Mouse (Mus musculus) gastrocnemius, postnatal 36 days (tissue): ENCODE measurements at regions not wholly inside any gene's neighbourhood (a gene's known extent, or its start where the extent isn't known, plus 50 kb on each side); places are given as distances from the start of the nearest gene placed in this dataset.

Experiments used
- DNase-seq, 2 experiments: peaks; one replicate each; pipeline ENCODE4 v3.0.0; 2022
- intact Hi-C: fragments of 180-260 bp; cut with DNase I; formaldehyde crosslinking; loops from one replicate; pipeline ENCODE4 v1.15.1; 2025

DNA sequence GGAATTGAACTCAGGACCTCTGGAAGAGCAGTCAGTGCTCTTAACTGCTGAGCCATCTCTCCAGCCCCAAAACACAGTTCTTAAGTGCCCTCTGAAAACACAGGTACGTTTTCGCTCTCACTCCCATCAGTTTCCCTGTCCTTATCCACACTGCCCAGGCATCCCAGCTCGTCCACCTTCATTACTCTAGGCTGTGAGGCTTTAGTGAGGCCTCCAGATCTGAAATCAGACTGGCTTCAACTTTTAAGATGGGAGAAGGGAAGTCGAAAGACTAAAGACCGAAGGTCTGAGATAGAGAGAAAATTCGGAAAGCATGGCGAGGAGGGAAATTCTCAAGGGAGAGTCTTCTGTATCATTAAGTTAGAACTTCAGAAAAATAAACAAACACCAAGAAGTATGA lies 54.8 kb upstream of the Tet2 start:
- intact Hi-C loops = loop anchor here (5.0 kb wide), 1 partner anchor 68 kb away; no protein-coding TSS in a partner anchor

DNA sequence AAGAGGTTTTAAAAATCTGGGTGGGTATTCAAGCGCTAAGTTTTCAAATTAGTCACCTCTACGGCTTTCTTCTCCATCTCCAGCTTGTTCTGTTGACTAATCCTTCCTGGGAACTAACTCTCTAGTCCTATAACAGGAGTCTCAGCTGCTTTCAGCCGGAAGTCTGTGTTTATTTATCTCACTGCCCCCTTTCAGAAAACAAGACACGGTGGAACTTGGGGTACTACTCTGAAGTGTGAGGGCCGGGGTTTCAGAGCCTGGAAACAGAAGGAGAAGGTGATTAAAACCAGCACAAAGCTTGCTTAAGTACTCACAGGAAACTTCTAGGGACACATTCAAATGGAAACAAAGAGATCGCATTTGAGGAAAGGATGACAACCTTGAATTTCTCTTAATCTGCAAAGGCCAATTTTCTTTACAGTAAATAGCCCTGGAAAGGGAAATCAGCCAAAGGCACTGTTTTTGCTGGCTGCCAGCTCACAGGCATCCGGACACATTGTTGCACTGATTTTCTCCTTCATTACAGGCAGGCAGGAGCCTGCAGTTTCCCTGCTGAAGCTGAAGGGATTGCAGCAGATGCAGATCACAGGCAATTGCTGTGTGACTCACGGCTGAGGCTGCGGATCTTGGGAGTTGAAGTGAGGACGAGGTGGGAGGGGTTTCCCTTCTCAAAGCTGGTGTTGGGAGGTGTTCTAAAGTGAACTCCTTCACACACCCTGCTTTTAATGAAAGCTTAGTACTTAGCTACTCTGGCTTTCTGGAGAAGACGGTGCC lies 55.7 kb upstream of the Tet2 start:
- intact Hi-C loops = no loop called here

More for the DNA sequence above, 54.8 kb upstream of the Tet2 start:
- no peak for DNase-seq

DNA sequence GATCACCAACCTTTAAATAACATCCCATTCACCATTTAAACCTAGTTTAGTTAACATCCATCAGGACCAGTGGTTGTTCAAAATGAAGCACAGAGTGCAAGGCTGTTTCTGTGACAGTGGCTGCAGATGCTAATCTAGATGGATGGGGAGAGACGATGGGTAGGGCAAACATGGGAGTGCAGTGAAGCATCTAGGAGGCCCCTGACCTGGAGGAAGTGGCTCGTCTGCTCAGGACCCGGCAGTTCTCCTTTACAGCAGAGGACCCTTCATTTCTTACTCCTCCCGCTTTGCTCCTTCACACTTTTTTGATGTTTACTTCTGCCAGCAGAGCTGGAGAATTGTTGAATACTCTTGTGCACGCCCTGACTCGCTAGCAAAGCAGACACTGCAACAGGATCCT lies 60.5 kb upstream of the Tet2 start:
- DNase-seq = no peak
- intact Hi-C loops = no loop called here

More for the DNA sequence above, 55.7 kb upstream of the Tet2 start:
- peak; percentile 42 to 47 for DNase-seq

DNA sequence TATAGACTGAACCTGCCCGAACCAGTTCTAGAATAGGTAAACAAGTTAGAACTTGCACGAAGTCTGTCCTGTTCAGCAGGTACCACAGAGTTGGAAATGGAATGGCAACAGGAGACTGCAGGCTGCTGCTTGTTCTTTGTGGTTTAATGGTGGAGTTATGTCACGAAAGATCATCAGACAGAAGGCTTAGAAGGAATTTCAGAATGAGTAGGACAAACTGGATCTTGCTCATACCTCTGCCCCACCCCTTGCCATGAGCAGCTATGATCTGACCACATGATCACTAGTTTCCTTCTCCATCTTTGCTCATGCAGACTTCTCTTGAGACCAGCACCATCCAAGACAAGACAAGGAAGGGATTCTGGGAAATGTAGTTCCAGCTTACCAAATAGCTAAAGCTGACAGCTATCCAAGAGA lies 63.9 kb upstream of the Tet2 start:
- intact Hi-C loops = no loop called here
- no peak for DNase-seq

DNA sequence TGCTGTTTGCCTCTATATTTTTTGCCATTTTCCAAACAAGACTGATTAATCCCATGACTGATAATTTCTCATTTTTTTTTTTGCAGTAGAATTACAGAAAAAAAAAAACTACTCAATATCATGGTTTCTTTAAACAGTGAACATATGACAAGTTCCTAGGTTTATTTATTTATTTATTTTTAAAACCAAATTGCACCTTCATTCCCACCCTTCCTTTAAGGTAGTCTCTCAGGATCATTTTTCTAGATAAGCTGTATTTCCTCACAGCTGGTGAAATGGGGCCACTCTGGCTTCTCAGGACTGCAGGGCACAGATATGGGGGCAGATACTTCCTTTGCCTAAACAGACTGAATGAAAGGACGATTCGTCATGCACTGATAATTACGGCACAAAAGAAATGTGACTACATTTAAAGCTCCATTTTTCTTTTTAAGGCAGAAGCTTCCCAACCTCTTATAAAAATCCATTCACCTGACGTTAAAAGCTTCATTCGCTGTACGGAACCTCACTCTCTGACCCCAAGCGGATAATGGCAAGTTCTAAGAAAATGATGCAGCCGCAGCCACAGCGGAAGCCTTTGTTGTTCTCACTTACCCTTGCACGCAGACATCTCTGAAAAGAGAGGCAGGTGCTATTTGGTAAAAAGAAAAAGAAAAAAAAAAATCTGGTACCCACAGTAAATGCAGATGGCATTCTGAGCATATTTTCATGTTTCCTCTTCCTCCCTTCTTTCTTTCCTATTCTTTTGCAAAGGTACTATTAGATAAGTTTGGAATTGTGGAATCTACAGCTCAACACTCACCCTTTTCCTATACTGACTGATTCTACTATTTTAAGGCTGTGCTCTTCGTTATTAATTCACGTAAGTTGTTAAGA lies 69.1 kb upstream of the Tet2 start:
- DNase-seq = no peak
- intact Hi-C loops = no loop called here

DNA sequence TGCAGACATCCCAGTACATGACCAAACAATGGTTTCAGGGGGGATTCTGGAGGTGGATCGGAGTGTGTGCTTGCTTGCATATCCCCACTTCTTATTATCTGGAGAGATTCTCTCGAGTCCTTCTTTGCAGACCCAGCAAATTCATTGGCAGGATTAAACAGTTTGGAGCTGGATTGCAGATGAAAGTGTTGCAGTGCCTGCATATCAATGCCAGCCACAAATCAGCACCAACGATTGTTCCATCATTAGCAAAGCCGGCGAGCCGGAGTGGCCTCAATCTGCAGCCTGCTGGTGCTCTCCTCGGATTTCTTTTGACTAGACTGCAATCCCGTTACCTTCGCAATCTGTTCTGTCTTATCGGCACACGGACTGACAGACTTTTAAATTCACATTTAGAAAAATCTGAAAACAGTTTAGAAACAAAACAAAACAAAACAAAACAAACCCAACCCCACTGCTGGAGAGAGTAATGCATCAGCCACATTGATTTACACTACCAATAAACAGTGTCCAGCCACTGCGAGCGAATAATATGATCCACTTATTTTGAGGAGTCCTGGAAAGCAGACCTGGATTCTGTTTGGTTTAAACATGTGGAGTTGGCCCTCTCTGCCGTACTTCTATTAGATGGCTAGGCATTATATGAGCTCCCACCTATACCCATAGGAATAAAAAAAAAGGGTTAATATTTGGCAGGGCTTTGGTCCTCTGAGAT lies 69.9 kb upstream of the Tet2 start:
- intact Hi-C loops = no loop called here
- no peak for DNase-seq

DNA sequence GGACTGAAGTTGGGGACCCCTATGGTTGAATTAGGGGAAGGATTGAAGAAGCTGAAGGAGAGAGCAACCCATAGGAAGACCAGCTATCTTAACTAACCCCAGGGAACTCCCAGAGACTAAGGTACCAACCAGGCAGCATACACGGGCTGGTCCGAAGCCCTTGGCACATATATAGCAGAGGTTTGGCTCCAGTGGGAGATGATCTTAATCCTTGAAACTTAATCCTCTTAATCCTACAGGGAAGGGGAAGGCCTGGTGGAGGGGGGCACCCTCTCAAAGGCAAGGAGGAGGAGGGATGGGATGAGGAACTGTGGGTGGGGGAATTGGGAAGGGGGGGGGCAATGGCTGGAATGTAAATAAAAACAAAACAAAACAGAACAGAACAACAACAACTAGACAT lies 72.1 kb upstream of the Tet2 start:
- no peak for DNase-seq
- intact Hi-C loops = no loop called here

DNA sequence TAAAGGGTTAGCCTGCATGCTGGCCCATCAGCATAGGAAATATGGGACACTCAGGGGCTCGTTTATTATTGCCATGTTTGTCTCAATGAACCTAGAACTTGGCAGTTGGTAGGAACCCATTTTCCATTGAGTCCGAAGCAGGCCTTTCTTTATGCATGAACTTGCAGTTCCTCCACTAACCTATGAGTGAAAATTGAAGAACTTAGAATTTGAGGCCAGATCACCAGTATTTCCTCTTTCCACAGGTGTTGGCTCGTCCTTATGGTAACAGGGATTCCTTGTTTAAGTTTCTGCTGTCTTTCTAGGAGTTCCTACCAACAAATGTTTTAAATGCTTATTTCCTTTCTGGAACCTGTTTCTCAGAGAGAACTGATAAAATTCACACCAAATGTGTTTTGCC lies 73.6 kb upstream of the Tet2 start:
- no peak for DNase-seq
- intact Hi-C loops = no loop called here

DNA sequence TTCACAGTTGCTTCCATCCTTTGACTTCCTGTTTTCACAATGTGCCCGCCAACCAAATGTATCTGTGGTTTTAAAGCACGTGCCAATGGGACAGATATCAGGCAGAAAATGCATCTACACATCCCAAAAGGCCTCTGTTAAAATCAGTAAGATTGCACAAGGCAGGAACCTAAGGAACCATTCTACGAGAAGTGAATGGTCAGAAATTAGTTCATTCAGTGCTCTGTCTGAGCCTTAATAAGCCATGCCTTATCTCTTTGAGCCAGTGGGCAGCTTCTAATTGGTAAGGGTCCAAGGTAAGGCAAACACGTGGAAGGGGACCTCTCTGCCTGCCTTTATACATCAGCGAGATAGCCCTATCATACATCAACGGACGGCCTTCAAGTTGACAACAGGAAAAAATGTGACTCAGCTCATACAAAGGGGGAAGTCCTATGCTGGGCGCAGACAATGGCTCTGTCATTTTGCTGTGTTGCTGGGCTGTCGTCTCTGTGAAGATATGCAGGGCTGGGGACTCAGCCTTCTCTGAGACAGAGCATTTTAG lies 78.3 kb upstream of the Tet2 start:
- DNase-seq = no peak
- intact Hi-C loops = no loop called here

DNA sequence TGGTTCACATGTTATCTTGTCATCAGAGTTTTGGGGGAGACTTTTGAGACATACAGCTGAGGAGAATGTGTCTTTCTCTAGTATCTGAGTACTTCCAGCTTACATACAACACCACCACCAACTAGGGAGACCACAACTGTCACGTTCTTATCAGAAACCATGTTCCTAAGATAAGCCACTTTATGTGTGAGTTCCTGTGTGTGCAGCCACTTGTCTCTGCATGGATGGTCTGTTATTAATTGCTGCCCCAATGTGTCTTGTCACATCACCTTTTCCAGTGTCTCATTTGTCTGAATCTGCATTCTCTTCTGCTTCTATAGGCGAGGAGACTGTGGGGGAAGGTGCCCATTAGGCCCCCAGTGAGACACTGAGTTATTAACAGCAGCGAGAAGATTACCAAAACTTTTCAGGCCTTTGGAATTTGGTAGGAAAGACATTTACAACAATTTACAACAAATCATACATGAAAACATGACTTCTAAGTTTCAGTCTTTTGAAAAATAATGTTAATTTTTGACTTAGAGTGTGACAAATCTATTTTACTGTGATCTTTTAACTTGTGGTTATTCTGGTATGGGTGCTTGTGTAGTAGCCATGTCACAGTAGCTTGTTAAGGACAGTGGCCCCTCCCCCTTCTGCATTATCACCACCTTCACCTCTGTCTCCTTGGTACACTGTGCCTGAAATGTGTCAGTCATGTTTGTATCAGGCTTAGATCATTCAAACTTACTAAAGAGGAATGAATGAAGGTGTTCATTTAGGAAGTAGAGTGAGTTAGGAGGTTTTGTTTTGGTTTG lies 79.3 kb upstream of the Tet2 start:
- DNase-seq = no peak
- intact Hi-C loops = no loop called here

DNA sequence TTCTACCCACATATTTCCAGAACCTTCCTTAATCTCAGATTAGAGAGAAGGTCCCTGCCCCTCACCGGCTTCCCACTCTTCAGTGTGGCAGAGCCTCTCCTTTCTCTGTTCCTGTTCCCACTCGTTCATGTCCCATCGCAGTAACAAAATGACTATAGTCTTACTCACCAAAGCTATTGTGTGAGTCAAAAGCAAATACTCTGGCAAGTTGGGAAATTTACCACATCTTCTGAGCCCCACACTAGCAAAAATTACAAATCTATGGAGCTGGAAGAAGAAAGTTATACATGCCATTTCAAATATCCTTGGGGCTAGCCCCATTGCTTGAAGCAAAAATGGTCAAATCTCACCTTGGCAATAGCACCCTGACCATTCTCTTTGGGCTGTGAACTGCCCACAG lies 80.1 kb upstream of the Tet2 start:
- intact Hi-C loops = no loop called here
- DNase-seq = no peak

DNA sequence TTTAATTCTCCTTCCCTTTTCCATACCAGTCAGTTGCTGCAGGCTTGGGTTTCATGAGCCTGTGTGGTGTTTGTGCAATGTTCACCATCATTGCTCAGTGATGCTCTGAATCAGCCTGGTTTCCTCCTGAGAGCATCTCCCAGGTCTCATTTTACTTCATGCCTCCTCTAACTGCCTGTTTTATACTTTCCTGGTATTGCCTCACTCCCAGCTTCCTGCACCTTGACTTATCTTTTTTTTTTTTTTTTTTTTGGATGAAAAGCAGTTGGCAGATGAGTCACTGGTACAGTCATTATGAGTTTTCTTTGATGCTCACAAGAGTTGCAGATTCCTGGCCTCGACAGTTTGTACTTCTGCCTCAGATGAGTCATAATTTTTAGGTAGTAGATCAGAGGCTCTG lies 81.5 kb upstream of the Tet2 start:
- intact Hi-C loops = no loop called here
- no peak for DNase-seq

DNA sequence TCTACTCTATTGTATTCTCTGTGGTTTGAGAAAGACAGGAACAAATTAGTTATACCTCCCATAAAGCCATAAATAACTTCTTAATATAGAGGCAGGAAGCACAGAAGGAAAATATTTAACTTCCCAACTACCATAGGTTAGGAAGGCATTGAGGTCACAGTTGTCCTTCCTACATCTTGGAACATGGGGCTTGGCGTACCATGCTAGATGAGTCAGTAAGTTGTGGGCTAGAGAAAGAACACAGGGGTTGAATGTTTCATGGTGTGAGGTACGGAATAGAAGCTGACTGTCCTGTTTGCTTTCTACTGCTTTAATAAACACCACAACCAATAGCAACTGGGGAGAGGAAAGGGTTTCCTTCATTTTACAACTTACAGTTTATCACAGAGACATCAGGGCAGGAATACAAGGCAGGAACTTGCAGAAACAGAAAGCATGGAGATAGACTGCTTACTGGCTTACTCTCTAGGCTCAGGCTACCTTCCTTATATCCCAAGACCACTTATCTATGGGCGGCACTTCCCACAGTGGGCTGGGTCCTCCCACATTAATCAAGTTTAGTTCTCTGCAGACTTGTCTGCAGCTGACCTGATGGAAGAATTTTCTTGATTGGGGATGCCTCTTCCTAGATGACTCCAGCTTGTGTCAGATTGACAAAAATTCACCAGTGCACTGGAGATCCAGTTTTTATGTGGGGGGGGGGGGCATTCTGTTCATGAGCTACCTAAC lies 82.3 kb upstream of the Tet2 start:
- intact Hi-C loops = no loop called here
- DNase-seq = no peak

DNA sequence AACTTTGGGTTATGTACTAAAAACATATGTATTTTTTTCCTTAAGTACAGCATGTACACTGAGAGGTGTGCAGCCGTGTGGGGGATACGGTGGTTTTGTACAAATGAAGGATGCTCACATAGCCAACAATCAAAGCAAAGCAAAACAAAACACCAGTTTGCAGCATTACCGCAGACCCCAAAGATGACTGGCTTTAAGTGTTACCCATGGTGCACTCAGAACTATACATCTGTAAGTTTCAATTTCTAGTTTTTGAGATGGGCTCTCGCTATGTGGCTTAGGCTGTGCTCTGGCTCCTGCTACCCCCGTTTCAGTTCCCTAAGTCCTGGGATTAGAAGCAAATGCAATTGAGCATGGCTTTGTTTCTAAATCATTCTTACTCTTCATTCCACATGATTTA lies 89.4 kb upstream of the Tet2 start:
- intact Hi-C loops = no loop called here
- DNase-seq = no peak

DNA sequence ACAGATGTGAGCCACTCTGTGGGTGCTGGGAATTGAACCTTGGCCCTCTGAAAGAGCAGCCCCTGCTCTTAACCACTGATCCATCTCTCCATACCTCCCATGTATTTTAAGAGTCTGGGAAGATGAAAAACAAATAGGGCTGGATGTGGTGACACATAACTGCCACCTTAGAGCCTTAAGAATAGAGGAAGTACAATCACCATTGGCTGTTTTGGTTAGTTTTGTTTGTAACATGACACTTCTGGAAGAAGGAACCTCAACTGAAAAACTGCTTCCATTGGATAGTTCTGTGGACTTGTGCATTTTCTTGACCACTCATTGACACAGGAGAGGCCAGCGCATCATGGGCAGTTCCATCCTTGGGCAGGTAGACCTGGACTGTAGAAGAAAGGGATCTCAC lies 100.7 kb upstream of the Tet2 start:
- no peak for DNase-seq
- intact Hi-C loops = no loop called here

DNA sequence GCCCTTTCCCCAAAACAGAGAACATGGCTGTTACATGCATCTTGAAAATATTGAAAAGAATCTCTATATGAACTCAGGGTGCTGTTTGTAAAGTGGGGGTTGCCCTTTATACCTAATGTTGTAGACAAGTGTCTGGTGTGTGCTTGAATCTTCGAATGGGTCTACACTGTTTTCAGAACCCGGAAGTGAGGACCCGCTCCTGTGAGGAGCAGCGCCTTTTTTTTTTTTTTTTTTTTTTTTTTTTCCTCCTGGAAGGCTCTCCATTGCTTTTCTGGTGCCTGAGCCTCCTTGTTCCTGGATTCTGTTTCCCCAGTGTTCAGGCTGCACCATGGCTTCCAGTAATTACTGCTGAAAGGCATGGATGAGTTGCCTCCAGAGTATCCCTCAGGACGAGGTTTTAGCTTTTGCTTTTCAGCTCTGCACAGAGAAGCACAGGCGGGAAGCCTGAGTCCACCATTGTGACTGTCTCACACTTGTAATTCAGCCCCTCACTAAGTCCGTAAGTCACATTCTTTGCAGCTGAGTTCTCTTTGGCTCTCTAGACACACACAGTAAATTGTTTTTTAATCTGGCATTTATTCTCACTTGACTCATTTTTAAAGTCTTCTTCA lies 101.6 kb upstream of the Tet2 start:
- DNase-seq = no peak
- intact Hi-C loops = no loop called here

DNA sequence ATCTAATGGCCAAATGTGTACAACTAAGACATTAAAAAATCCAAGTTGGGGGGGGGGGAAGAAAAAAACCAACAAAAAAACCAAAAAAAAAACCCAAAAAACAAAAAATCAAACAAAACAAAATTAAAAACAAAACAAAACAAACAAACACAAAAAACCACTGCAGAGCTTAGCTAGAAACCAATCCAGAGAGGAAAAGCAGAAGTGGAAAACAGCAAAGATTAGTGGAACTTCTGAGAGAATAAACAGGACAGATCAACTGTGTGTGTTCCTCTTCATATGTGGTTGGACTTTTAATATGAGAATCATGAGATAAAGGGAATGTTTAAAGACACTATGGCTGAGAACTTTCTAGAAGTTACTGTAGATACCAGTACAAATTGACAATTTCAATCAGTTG lies 105.1 kb upstream of the Tet2 start:
- intact Hi-C loops = no loop called here
- no peak for DNase-seq

DNA sequence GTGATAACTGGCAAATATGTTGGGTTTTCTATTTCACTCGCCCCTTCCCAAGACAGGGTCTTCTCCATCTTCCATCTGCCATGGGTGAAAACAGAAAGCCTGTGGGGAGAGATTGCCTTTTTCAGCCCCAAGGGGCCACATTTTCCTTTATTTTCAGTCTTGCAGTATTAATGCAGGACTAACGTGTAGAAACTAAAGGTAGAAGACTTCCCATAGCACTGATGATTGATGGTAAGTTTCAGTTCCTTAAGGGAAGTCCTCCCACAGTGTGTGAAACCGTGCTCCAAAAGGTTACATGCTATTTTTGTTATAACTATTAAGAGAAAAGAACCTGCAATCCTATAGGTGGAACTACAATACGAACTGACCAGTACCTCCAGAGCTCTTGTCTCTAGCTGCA lies 107.1 kb upstream of the Tet2 start:
- intact Hi-C loops = no loop called here
- DNase-seq = no peak

DNA sequence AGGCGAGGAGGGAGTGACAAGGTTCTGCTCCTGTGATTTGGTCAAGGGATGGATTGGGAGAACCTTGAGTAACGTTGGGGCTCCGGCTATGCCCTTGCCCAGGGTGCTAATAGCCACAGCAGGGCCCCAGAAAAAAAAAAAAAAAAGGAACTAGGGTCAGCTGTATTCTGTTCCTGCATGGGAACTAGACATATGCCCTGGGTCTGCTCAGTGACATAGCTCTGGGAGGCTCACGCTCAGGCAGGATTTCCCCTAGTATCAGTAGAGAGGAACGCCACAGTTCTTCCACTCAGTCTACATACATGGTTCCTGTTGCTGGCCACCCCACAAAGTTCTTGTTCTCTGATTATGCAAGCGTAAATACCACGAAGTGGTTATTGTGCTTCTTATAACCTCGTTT lies 114.8 kb upstream of the Tet2 start:
- intact Hi-C loops = no loop called here
- no peak for DNase-seq
